Mouse (Mus musculus): ENCODE measurements around the gene Hes2. TPM values are rescaled to one million over a fixed set of nuclear protein-coding genes. Genes with fewer than 3 reads are reported as not detected.

The Hes2 gene
- polyA plus RNA-seq, 1 experiment from 2014 or later, result 0.07 TPM

DNA sequence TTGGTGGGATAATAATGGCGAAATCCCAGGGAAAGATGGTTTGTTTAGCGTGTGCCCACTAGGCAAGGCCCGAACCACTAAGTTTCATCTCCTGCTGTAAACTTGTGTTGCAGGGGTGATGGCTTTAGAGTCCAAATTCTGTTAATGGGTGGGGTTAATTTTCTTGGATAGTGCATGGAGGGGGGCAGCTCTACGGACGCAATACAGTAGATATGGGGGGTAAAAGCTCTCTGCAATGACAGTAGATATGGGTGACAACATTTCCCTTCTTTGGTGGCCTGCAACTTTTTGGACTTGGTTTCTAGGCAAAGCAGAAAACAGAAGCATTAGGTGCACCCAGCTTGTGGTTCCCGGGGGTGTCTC is 18.5 kb downstream of the Hes2 start:
- Histone ChIP-seq H3K27me3 (ENCODE audit: control insufficient read depth, insufficient read depth, low read length) (peaks cover 16% of the 10 kb centered on the region), H3K4me2 (peak overlapping the region; percentile 98), H3K27ac (ENCODE audit: low read depth, low read length) (peak overlapping the region; percentile 86), H3K36me3 (ENCODE audit: control insufficient read depth, insufficient read depth, low read length) (no peaks in the 10 kb centered on the region), H3K9me3 (replicated peaks; ENCODE audit: control insufficient read depth, low read length) (no peaks in the 10 kb centered on the region), H3K4me3 (ENCODE audit: low read depth, low read length) (peak overlapping the region; percentile 54), H3K9ac (ENCODE audit: low read depth, low read length) (peak overlapping the region; percentile 89), H3K4me1 (ENCODE audit: control insufficient read depth, insufficient read depth, low read length) (0 out of 2 replicates have a peak, but pooled peaks cover 3% of the 10 kb centered on the region)
- no peak for ATAC-seq (replicated peaks; ENCODE audit: insufficient number of reproducible peaks, low FRiP score, low TSS enrichment)
- 58% methylated on average over 6 of the region's 6 CpGs for whole genome bisulfite sequencing (ENCODE audit: insufficient replicate concordance)

DNA sequence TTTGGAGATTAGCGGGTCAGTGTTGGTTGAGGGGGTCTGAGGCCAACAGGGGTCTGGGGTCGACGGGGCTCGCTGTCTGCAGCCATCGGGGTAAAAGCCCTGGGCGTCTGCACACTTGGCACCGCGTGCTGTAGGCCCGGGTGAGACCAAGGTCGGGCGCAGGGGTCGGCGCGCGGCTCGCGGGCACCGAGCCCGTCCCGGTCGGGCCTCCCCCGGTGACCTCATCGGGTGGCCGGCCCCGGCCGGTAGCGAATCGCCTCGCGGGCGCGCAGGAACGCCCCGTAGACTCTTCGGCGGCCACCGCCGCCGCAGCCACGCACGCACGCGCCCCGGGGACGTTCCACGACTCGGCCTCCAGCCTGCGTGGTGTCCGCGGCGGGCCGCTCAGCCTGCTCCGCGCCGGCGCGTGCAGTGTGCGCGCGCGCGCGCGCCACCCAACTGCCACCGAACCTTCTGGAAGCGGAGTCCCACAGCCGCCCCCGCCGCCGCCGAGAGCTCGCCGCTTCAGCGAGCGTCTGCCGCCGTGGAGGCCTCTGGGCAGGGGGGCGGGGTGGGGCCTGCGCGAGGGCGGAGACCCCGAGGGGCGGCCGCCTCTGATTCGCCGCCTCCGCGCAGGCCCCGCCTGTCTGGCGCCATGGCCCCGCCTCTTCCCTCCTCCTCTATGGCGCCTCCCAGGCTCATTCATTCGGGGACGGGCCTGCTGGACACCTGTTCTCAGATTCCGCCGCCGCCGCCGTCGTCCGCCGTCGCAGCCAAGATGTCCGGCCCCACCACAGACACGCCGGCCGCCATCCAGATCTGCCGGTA is 19.1 kb downstream of the Hes2 start, which contains the start of gene Acot7:
TSS of gene Acot7 (plus strand) at position 598 of the 807 bp plus-strand sequence.
- peak within 1 kb of the TSS; percentile 54 for H3K4me3 ChIP-seq (ENCODE audit: low read depth, low read length)
- peak within 1 kb of the TSS; percentile 89 for H3K9ac ChIP-seq (ENCODE audit: low read depth, low read length)
- H3K4me2 ChIP-seq, result peak within 1 kb of the TSS; percentile 98
- peak; percentile 96 for ATAC-seq (replicated peaks; ENCODE audit: insufficient number of reproducible peaks, low FRiP score, low TSS enrichment)
- H3K4me1 ChIP-seq (ENCODE audit: control insufficient read depth, insufficient read depth, low read length), result 0 out of 2 replicates have a peak, but pooled peaks cover 3% of the 10 kb centered on the region
- under 1% methylated on average over 87 of the region's 108 CpGs for WGBS (ENCODE audit: insufficient replicate concordance)
- H3K27ac ChIP-seq (ENCODE audit: low read depth, low read length), result peak within 1 kb of the TSS; percentile 86
- H3K27me3 ChIP-seq (ENCODE audit: control insufficient read depth, insufficient read depth, low read length), result peaks cover 16% of the 10 kb centered on the region
- no peaks in the 10 kb centered on the region for H3K9me3 ChIP-seq (replicated peaks; ENCODE audit: control insufficient read depth, low read length)
- no peaks in the 10 kb centered on the region for H3K36me3 ChIP-seq (ENCODE audit: control insufficient read depth, insufficient read depth, low read length)

DNA sequence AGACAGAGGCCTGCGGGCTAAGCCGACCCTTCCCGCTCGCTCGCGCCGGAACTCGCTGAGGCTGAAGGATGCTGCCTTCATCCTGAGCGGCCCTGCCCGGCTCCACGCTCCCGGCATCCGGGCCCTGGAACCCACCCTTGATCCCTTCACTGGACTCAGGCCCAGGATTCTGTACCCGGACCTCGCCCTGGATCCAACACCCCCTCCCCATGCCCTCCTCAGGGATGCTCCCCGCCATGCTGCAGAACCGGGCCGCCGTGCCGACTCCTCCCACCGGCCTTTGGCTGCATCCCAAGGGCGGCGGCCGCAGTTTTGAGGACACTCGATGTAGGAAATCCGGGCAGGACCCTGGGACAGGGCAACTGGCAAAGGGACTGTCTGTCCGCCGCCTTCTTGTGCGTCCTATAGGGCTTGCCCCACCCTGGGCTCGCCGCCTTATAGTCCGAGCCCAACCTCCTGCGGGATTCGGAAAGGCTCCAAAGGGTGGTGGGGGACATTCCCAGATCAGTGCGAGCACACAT is 19.7 kb downstream of the Hes2 start:
- peaks cover 16% of the 10 kb centered on the region for H3K27me3 ChIP-seq (ENCODE audit: control insufficient read depth, insufficient read depth, low read length)

DNA sequence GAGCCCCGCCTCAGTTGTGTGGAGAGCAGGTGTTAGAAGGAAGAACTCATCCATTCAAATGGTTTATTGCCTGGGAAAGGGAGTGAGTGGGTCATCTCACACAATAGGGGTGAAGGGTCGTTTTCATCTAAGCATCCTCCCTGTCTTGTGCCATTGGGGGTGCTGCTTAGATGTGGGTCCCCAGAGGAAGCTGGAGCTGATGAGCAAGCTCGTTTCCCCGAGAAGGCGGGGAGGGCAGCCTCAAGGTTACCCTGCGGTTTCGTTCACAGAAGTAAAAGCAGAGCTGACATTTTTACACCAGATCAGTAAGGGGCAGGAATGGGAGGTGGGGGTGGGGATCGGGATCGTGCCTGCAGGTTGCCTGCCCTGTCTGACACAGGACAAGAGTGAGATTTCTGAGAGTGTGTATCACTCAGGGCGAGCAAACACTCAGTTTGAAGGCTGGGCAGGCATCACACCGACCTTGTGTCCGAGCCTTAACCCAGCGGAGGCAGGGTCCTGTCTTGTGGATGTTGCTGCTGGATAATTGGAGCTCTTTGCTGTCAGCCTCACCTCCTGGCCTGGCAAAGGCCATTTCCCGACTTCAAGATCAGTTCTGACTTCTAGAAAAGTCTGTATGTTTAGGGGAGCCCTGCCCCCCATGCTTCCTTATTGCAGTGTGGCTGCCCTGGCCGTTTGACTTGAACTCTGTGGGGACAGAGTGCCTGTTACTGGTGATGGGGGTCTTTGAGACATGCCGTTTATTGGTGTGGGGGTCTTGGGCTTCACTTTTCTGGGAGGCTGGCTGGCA is 20.4 kb downstream of the Hes2 start:
- H3K9ac ChIP-seq (ENCODE audit: low read depth, low read length), result peak overlapping the region; percentile 89
- 33% methylated on average over 16 of the region's 16 CpGs for WGBS (ENCODE audit: insufficient replicate concordance)
- H3K4me1 ChIP-seq (ENCODE audit: control insufficient read depth, insufficient read depth, low read length), result 0 out of 2 replicates have a peak, but pooled peaks cover 3% of the 10 kb centered on the region

More for the DNA sequence above, 19.7 kb downstream of the Hes2 start:
- Histone ChIP-seq H3K27ac (ENCODE audit: low read depth, low read length) (no peak overlapping the region), H3K36me3 (ENCODE audit: control insufficient read depth, insufficient read depth, low read length) (no peaks in the 10 kb centered on the region), H3K4me1 (ENCODE audit: control insufficient read depth, insufficient read depth, low read length) (0 out of 2 replicates have a peak, but pooled peaks cover 3% of the 10 kb centered on the region), H3K4me2 (peak overlapping the region; percentile 98), H3K4me3 (ENCODE audit: low read depth, low read length) (peak overlapping the region; percentile 54), H3K9me3 (replicated peaks; ENCODE audit: control insufficient read depth, low read length) (no peaks in the 10 kb centered on the region), H3K9ac (ENCODE audit: low read depth, low read length) (peak overlapping the region; percentile 89)
- WGBS (ENCODE audit: insufficient replicate concordance), result 2% methylated on average over 27 of the region's 35 CpGs
- peak; percentile 28; the same call in 1 of the 2 replicates for ATAC-seq (replicated peaks; ENCODE audit: insufficient number of reproducible peaks, low FRiP score, low TSS enrichment)

DNA sequence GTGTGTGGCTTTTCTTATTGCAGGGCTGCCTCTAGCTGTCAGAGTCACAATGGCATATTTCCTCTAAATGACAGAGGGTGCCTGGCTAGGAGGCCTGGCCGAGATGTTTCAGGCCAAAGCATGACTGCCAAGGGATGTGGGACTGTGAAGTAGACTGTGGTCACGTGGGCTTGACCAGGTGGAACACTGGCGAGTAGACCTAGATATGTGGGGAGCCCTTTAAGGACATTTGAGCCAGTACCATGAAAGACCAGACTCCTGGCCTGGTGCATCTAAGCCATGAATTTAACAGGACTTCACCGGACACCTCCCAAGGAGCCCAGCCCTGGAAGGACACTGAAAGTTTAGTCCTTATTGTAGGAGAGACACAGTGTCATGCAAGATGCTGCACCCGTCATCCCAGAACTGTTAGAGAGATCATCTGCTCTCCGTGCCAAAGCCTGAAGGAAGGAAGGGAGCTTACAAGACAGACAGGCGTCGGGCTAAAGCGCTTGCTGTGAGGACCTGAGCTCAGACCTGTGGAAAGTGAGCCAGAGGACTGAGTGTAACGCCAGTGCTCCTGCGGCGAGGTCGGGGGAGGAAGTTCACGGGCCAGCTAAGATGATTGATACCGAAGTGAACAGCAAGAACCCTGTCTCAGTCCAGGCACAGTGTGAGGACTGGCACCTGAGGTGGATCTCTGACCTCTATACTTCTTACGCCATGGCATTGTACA is 21.4 kb downstream of the Hes2 start:
- Histone ChIP-seq H3K27me3 (ENCODE audit: control insufficient read depth, insufficient read depth, low read length) (peaks cover 10% of the 10 kb centered on the region), H3K4me1 (ENCODE audit: control insufficient read depth, insufficient read depth, low read length) (0 out of 2 replicates have a peak, but pooled peaks cover 5% of the 10 kb centered on the region), H3K4me3 (ENCODE audit: low read depth, low read length) (no peak overlapping the region), H3K9ac (ENCODE audit: low read depth, low read length) (no peak overlapping the region), H3K36me3 (ENCODE audit: control insufficient read depth, insufficient read depth, low read length) (no peaks in the 10 kb centered on the region), H3K9me3 (replicated peaks; ENCODE audit: control insufficient read depth, low read length) (no peaks in the 10 kb centered on the region), H3K27ac (ENCODE audit: low read depth, low read length) (no peak overlapping the region), H3K4me2 (no peak overlapping the region)
- WGBS (ENCODE audit: insufficient replicate concordance), result 83% methylated on average over 16 of the region's 16 CpGs
- no peak for ATAC-seq (replicated peaks; ENCODE audit: insufficient number of reproducible peaks, low FRiP score, low TSS enrichment)

More for the DNA sequence above, 20.4 kb downstream of the Hes2 start:
- Histone ChIP-seq H3K9me3 (replicated peaks; ENCODE audit: control insufficient read depth, low read length) (no peaks in the 10 kb centered on the region), H3K4me3 (ENCODE audit: low read depth, low read length) (peak overlapping the region; percentile 54), H3K27ac (ENCODE audit: low read depth, low read length) (no peak overlapping the region), H3K27me3 (ENCODE audit: control insufficient read depth, insufficient read depth, low read length) (peaks cover 13% of the 10 kb centered on the region), H3K36me3 (ENCODE audit: control insufficient read depth, insufficient read depth, low read length) (no peaks in the 10 kb centered on the region), H3K4me2 (peak overlapping the region; percentile 98)
- ATAC-seq (replicated peaks; ENCODE audit: insufficient number of reproducible peaks, low FRiP score, low TSS enrichment), result no peak

DNA sequence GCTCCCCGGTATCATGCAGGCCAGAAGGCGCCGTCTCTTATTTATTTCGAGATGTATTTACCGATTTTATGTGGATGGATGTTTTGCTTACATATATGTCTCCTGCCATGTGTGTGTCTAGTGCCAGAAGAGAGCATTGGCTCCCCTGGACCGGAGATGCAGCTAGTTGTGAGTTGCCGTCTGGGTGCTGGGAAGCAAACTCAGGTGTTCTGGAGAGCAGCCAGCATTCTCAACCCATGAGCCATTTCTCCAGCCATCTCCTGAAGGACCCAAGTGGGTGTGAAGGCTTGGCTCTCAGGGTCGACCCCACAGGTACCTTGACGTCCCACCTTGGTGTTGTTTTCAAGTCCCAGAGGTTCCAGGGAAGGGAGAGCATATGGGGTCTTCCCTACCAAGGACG is 23.5 kb downstream of the Hes2 start:
- H3K27ac ChIP-seq (ENCODE audit: low read depth, low read length), result no peak overlapping the region
- no peak for ATAC-seq (replicated peaks; ENCODE audit: insufficient number of reproducible peaks, low FRiP score, low TSS enrichment)
- H3K9me3 ChIP-seq (replicated peaks; ENCODE audit: control insufficient read depth, low read length), result no peaks in the 10 kb centered on the region
- no peak overlapping the region for H3K9ac ChIP-seq (ENCODE audit: low read depth, low read length)
- H3K36me3 ChIP-seq (ENCODE audit: control insufficient read depth, insufficient read depth, low read length), result no peaks in the 10 kb centered on the region
- H3K4me2 ChIP-seq, result no peak overlapping the region
- WGBS (ENCODE audit: insufficient replicate concordance), result 75% methylated on average over 10 of the region's 10 CpGs
- H3K4me3 ChIP-seq (ENCODE audit: low read depth, low read length), result no peak overlapping the region
- peaks cover 10% of the 10 kb centered on the region for H3K27me3 ChIP-seq (ENCODE audit: control insufficient read depth, insufficient read depth, low read length)
- peaks cover 23% of the 10 kb centered on the region for H3K4me1 ChIP-seq (ENCODE audit: control insufficient read depth, insufficient read depth, low read length)

DNA sequence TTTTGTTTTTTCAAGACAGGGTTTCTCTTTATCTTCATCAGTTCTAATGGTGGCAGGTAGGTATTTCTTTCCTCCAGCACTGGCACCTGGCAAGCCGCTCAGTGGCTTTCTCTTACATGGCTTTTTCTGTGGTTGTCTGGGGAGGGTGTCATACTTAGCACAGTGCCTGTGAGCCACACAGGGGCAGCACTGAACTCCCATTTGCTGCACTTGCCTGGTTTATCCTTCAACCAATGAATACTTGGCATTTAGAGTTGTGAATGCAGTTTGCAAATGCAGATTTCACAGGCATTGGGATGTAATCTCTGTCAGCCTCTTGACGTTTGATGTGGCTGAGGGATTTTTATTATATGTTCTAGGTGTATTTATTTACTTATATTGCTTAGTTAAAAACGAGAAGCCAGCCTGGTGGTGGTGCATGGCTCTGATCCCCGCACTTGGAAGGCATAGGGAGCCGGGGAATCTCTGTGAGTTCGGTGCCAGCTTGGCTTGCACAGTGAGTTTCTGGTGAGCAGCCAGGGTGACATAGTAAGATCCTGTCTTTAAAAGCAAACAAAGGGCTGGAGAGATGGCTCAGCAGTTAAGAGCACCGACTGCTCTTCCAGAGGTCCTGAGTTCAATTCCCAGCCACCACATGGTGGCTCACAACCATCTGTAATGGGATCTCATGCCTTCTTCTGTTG is 25.8 kb downstream of the Hes2 start:
- Histone ChIP-seq H3K27me3 (ENCODE audit: control insufficient read depth, insufficient read depth, low read length) (peaks cover under 1% of the 10 kb centered on the region), H3K4me3 (ENCODE audit: low read depth, low read length) (no peak overlapping the region), H3K4me2 (no peak overlapping the region), H3K9ac (ENCODE audit: low read depth, low read length) (no peak overlapping the region), H3K9me3 (replicated peaks; ENCODE audit: control insufficient read depth, low read length) (no peaks in the 10 kb centered on the region), H3K36me3 (ENCODE audit: control insufficient read depth, insufficient read depth, low read length) (no peaks in the 10 kb centered on the region), H3K4me1 (ENCODE audit: control insufficient read depth, insufficient read depth, low read length) (peaks cover 20% of the 10 kb centered on the region), H3K27ac (ENCODE audit: low read depth, low read length) (peak overlapping the region; percentile 97; the same call in 1 of the 2 replicates)
- ATAC-seq (replicated peaks; ENCODE audit: insufficient number of reproducible peaks, low FRiP score, low TSS enrichment), result no peak
- WGBS (ENCODE audit: insufficient replicate concordance), result 58% methylated on average over 7 of the region's 7 CpGs

All from heart, embryonic 11.5 days (tissue).